Mouse (Mus musculus) liver, embryonic 14.5 days (tissue): ENCODE measurements around the gene Nhsl2. TPM values are rescaled to one million over a fixed set of nuclear protein-coding genes. Genes with fewer than 3 reads are reported as not detected.
A peak's percentile ranks its signal among the peaks of the same experiment; 100 is the strongest.

Source experiments
- ATAC-seq: fragments of 200-750 bp; cut with Nextera tagmentation; 2 replicates; pipeline ENCODE4 v1.8.0; 2017; ENCODE audit warnings: moderate number of reproducible peaks, mild to moderate bottlenecking, moderate library complexity; ENCODE audit not compliant: insufficient read depth
- DNase-seq, 3 experiments: peaks; one replicate each; pipeline ENCODE4 v3.0.0-alpha.2; 2012 to 2013; ENCODE audit warnings: low read depth in 3 of 3, low spot score in 3 of 3
- H3K27ac ChIP-seq: fragments of 300-500 bp; sonication (generic); 2 replicates; pipeline ENCODE4 v1.5.1; 2014; ENCODE audit warnings: moderate library complexity, mild to moderate bottlenecking, control low read depth, inconsistent platforms
- H3K27me3 ChIP-seq: fragments of 300-500 bp; sonication (generic); 2 replicates; pipeline ENCODE4 v1.6.1; 2014; ENCODE audit warnings: mild to moderate bottlenecking, low read length, moderate library complexity; ENCODE audit not compliant: control insufficient read depth, insufficient read depth
- H3K36me3 ChIP-seq: fragments of 300-500 bp; sonication (generic); replicated peaks from 2 replicates; pipeline ENCODE4 v1.6.1; 2014; ENCODE audit warnings: low read depth; ENCODE audit not compliant: control insufficient read depth, insufficient read depth
- H3K4me1 ChIP-seq, 2 experiments: fragments of 200-500 bp in 1 of 2; fragments of 300-500 bp in 1 of 2; sonication (generic) in 1 of 2; replicated peaks; 2 replicates each; pipeline ENCODE4 v1.6.1; 2012 to 2014; ENCODE audit warnings: antibody characterized with exemption in 1 of 2, inconsistent platforms in 1 of 2, low read length in 1 of 2; ENCODE audit not compliant: control insufficient read depth in 2 of 2, insufficient read depth in 2 of 2
- H3K4me2 ChIP-seq: fragments of 300-500 bp; sonication (generic); 2 replicates; pipeline ENCODE4 v1.6.1; 2014; ENCODE audit warnings: low read depth, mild to moderate bottlenecking, control low read depth, moderate library complexity
- H3K4me3 ChIP-seq, 2 experiments: fragments of 200-500 bp in 1 of 2; fragments of 300-500 bp in 1 of 2; sonication (generic) in 1 of 2; 2 replicates each; pipeline ENCODE4 v1.5.1; 2012 to 2014; ENCODE audit warnings: low read depth in 2 of 2, low read length in 2 of 2, mild to moderate bottlenecking in 2 of 2, control low read depth in 1 of 2, inconsistent platforms in 1 of 2, moderate library complexity in 1 of 2; ENCODE audit not compliant: insufficient read depth in 1 of 2
- H3K9ac ChIP-seq: fragments of 300-500 bp; sonication (generic); replicated peaks from 2 replicates; pipeline ENCODE4 v1.6.1; 2014; ENCODE audit warnings: mild to moderate bottlenecking, control low read depth, moderate library complexity
- H3K9me3 ChIP-seq: fragments of 300-500 bp; sonication (generic); 2 replicates; pipeline ENCODE4 v1.6.1; 2016; ENCODE audit warnings: low read length, mixed read lengths; ENCODE audit not compliant: control insufficient read depth
- CTCF ChIP-seq: IDR thresholded peaks from 2 replicates; pipeline ENCODE4 v1.5.1; 2016; ENCODE audit warnings: antibody characterized with exemption, low read depth, control low read depth
- EP300 ChIP-seq: IDR thresholded peaks from 2 replicates; pipeline ENCODE4 v1.6.1; 2016; ENCODE audit warnings: antibody characterized with exemption, low read depth
- WGBS: fragments of 180-500 bp; shearing (Covaris S2); extraction: QIAGEN DNeasy Blood & Tissue Kit; methylation state at CpG from one replicate; pipeline ENCODE4 v1.1.7; 2014; ENCODE audit not compliant: insufficient replicate concordance; 5-methylcytosine and 5-hydroxymethylcytosine counted together
- polyA plus RNA-seq, 2 experiments: library from polyadenylated mRNA; depleted of rRNA in 1 of 2; stranded (reverse) in 1 of 2; unstranded in 1 of 2; fragments of >200 nt; fragmentation: Nextera tagmentation in 1 of 2; extraction: Ambion mirVana in 1 of 2; gene quantifications; 2 replicates each; pipeline versions ENCODE4 v1.2.1 to v1.2.3; 2012 to 2014

Nhsl2 gene
- polyA plus RNA-seq, 2 experiments: 0.39 to 1.3 TPM

GRCm38 (mm10) chrX:101973028-101973427 is 123.8 kb downstream of the Nhsl2 start:
- no peak overlapping the region for H3K27ac ChIP-seq
- ATAC-seq (no peak), DNase-seq (no peak)
- no peaks in the 10 kb centered on the region for H3K27me3 ChIP-seq
- no peaks in the 10 kb centered on the region for H3K4me1 ChIP-seq
- no peak overlapping the region for H3K9ac ChIP-seq
- H3K36me3 ChIP-seq: no peaks in the 10 kb centered on the region
- no peak overlapping the region for H3K4me3 ChIP-seq
- TF ChIP-seq CTCF (no peak), EP300 (no peak)
- H3K4me2 ChIP-seq: no peak overlapping the region
- H3K9me3 ChIP-seq: no peaks in the 10 kb centered on the region
- WGBS: 47% methylated on average over 3 of the region's 3 CpGs

DNA sequence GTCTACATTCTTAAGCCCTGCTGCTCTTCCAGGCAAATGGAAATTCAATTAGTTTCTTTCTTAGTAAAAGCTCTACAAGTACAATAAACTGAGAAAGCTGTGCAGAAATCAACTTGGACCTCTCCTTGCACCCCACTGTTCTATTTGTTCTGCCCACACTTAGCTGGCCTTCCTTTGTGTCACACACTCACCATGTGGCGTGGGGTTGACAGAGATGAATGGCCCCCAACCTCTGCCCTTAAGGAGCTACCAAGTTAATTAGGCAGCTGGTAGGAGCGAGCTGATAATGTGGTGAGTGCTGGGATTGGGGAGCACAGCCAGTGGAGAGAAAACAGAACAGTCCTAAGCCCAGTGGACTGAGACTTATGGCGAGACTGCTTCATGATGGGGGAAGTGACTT is 127.7 kb downstream of the Nhsl2 start:
- Histone ChIP-seq H3K9me3 (no peaks in the 10 kb centered on the region), H3K4me3 (no peak overlapping the region), H3K4me2 (no peak overlapping the region), H3K4me1 (no peaks in the 10 kb centered on the region), H3K27ac (no peak overlapping the region), H3K9ac (no peak overlapping the region), H3K27me3 (no peaks in the 10 kb centered on the region), H3K36me3 (no peaks in the 10 kb centered on the region)
- TF ChIP-seq CTCF: no peak
- no peak for TF ChIP-seq EP300
- DNase-seq (no peak), ATAC-seq (no peak)
- 43% methylated on average over 3 of the region's 3 CpGs for WGBS

DNA sequence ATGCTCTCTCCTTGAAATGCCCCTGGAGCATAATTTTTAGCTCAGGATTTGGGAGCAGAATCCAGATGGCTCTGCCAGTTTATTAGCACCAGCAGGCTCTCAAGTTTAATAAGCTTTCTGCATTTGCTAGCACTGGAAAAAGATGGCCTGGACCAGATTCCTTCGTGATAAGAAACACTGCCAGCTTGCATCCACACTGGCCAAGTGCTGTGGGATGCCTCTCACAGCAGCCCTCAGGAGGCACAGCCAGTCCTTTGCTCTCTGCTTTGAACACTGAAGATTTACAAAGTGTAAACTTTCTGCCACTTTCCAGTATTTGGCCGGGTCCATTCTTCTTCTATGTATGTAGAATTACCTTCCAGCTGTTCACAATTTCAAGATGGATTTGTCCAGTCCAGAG is 129.7 kb downstream of the Nhsl2 start:
- H3K36me3 ChIP-seq: no peaks in the 10 kb centered on the region
- ATAC-seq (no peak), DNase-seq (no peak)
- no peak overlapping the region for H3K4me2 ChIP-seq
- H3K9me3 ChIP-seq: no peaks in the 10 kb centered on the region
- no peak overlapping the region for H3K27ac ChIP-seq
- WGBS: 30% methylated on average over 2 of the region's 2 CpGs
- no peaks in the 10 kb centered on the region for H3K4me1 ChIP-seq
- TF ChIP-seq CTCF (no peak), EP300 (no peak)
- no peaks in the 10 kb centered on the region for H3K27me3 ChIP-seq
- H3K9ac ChIP-seq: no peak overlapping the region
- H3K4me3 ChIP-seq: no peak overlapping the region

GRCm38 (mm10) chrX:101979267-101979666 is 130.1 kb downstream of the Nhsl2 start:
- TF ChIP-seq CTCF: no peak
- no peak for TF ChIP-seq EP300
- Histone ChIP-seq H3K36me3 (no peaks in the 10 kb centered on the region), H3K4me1 (no peaks in the 10 kb centered on the region), H3K9ac (no peak overlapping the region), H3K27ac (no peak overlapping the region), H3K4me3 (no peak overlapping the region), H3K27me3 (no peaks in the 10 kb centered on the region), H3K9me3 (no peaks in the 10 kb centered on the region), H3K4me2 (no peak overlapping the region)
- ATAC-seq (no peak), DNase-seq (peak in 2 of 3 experiments; percentile 1 to 2)
- 28% methylated on average over 5 of the region's 5 CpGs for WGBS

DNA sequence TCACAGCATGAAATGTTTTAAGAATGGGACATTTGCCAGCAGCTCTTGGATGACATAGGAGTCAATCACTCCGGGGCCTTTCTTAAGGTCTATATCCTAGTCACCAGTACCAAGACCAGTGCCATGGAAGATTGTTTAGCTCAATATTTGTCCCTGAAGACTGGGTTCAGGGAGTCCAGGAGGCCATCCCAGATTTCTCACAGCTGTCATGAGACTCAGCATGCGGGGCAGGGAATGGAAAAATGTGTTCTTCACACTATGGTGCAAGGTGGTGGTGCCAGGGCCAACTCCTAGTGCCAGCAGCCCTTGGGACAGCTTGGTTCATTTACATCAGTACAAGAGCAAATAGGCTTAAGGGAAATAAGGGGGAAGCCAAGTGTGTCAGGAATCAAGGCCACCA is 131.4 kb downstream of the Nhsl2 start:
- Histone ChIP-seq H3K36me3 (no peaks in the 10 kb centered on the region), H3K4me3 (no peak overlapping the region), H3K9ac (no peak overlapping the region), H3K27me3 (no peaks in the 10 kb centered on the region), H3K9me3 (no peaks in the 10 kb centered on the region), H3K27ac (no peak overlapping the region), H3K4me2 (no peak overlapping the region), H3K4me1 (no peaks in the 10 kb centered on the region)
- ATAC-seq: no peak
- TF ChIP-seq EP300: no peak
- 46% methylated on average over 2 of the region's 2 CpGs for WGBS
- no peak for DNase-seq
